Mouse (Mus musculus): ENCODE measurements around the gene Ccdc57.

- TF ChIP-seq GATA1 (IDR thresholded peaks at IDR 0.05; ENCODE audit: borderline replicate concordance, low read length) (no peak), FLI1 (IDR thresholded peaks at IDR 0.05; ENCODE audit: low read length) (no peak)
Measured at GRCm38 (mm10) chr11:120887502-120887901, 45.2 kb downstream of the Ccdc57 start.
